Mouse (Mus musculus): Measurements from ENCODE around the gene Myo15. TPM values are rescaled to one million over a fixed set of nuclear protein-coding genes. Genes with fewer than 3 reads are reported as not detected.

Gene Myo15
- total and polyA plus RNA-seq, 2 experiments from 2014 or later, result not detected

DNA sequence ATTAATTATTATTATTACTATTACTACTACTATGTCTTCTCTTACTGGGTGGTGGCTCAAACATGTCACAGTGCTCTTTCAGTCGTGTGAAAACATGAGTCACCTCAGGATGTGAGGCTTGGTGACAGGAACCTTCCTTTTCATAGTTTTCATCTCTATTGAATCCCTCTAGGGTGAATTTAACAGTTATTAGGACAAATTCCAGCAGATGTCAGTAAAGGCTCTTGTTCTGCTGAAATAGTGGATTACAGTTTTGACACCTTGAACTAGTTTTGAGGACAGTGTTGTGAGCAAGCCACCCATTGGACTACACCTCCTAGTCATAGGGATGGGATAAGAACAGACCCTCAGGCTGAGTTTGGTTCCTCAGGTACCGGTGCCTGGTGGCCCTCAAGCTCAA, 26.6 kb downstream of the Myo15 start:
- Histone ChIP-seq H3K4me3 (ENCODE audit: low read depth, low read length) (no peak overlapping the region), H3K9me3 (replicated peaks; ENCODE audit: control insufficient read depth, low read length) (no peaks in the 10 kb centered on the region), H3K36me3 (replicated peaks; ENCODE audit: control insufficient read depth, insufficient read depth, low read length) (no peaks in the 10 kb centered on the region), H3K4me2 (ENCODE audit: low read depth, low read length) (no peak overlapping the region), H3K27me3 (ENCODE audit: control insufficient read depth, insufficient read depth, low read length) (0 out of 2 replicates have a peak, but pooled peaks cover 4% of the 10 kb centered on the region), H3K4me1 (ENCODE audit: control insufficient read depth, insufficient read depth) (no peaks in the 10 kb centered on the region), H3K9ac (replicated peaks; ENCODE audit: low read depth, low read length) (no peak overlapping the region), H3K27ac (ENCODE audit: low read depth) (no peak overlapping the region)
- DNase-seq (ENCODE audit: low spot score) (no peak), ATAC-seq (ENCODE audit: insufficient read depth, low read depth) (no peak)
- 52% methylated on average over 2 of the region's 2 CpGs for WGBS
- TF ChIP-seq EP300 (IDR thresholded peaks at IDR 0.05; ENCODE audit: low read depth) (no peak), CTCF (IDR thresholded peaks at IDR 0.05; ENCODE audit: low read depth) (no peak)

- ATAC-seq (ENCODE audit: insufficient read depth, low read depth) (no peak), DNase-seq (ENCODE audit: low spot score) (no peak)
- TF ChIP-seq CTCF (IDR thresholded peaks at IDR 0.05; ENCODE audit: low read depth) (no peak), EP300 (IDR thresholded peaks at IDR 0.05; ENCODE audit: low read depth) (no peak)
- Histone ChIP-seq H3K27ac (ENCODE audit: low read depth) (no peak overlapping the region), H3K9ac (replicated peaks; ENCODE audit: low read depth, low read length) (no peak overlapping the region), H3K4me2 (ENCODE audit: low read depth, low read length) (no peak overlapping the region), H3K9me3 (replicated peaks; ENCODE audit: control insufficient read depth, low read length) (no peaks in the 10 kb centered on the region), H3K27me3 (ENCODE audit: control insufficient read depth, insufficient read depth, low read length) (peaks cover 25% of the 10 kb centered on the region; the same call in 1 of the 2 replicates), H3K4me1 (ENCODE audit: control insufficient read depth, insufficient read depth) (peaks cover 6% of the 10 kb centered on the region; the same call in 1 of the 2 replicates), H3K4me3 (ENCODE audit: low read depth, low read length) (no peak overlapping the region), H3K36me3 (replicated peaks; ENCODE audit: control insufficient read depth, insufficient read depth, low read length) (no peaks in the 10 kb centered on the region)
- 83% methylated on average over 13 of the region's 13 CpGs for WGBS
Measured at GRCm38 (mm10) chr11:60507281-60507680, 38.1 kb downstream of the Myo15 start.

DNA sequence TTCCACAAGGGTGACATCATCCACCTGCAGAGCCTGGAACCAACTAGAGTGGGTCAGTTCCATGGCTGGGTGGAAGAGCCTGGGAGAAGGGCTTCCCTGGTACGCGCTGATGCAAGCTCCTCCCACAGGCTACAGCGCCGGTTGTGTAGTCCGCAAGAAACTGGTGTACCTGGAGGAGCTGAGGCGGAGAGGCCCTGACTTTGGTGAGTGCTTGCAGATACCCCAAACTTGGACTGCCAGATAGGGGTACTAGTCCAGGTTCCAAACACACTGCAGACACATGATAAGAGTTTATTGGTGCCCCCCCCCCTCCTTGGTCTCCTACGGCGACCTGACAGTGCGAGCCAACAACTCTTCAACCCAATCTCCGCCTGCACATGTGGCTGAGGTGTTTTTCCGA, 39.8 kb downstream of the Myo15 start:
- Histone ChIP-seq H3K4me2 (ENCODE audit: low read depth, low read length) (peak overlapping the region; percentile 78), H3K36me3 (replicated peaks; ENCODE audit: control insufficient read depth, insufficient read depth, low read length) (no peaks in the 10 kb centered on the region), H3K27me3 (ENCODE audit: control insufficient read depth, insufficient read depth, low read length) (peaks cover 25% of the 10 kb centered on the region; the same call in 1 of the 2 replicates), H3K27ac (ENCODE audit: low read depth) (no peak overlapping the region), H3K9me3 (replicated peaks; ENCODE audit: control insufficient read depth, low read length) (no peaks in the 10 kb centered on the region), H3K9ac (replicated peaks; ENCODE audit: low read depth, low read length) (peak overlapping the region; percentile 31; the same call in 1 of the 2 replicates), H3K4me3 (ENCODE audit: low read depth, low read length) (peak overlapping the region; percentile 43), H3K4me1 (ENCODE audit: control insufficient read depth, insufficient read depth) (peaks cover 6% of the 10 kb centered on the region; the same call in 1 of the 2 replicates)
- ATAC-seq (ENCODE audit: insufficient read depth, low read depth), result no peak
- TF ChIP-seq CTCF (IDR thresholded peaks at IDR 0.05; ENCODE audit: low read depth), result no peak
- TF ChIP-seq EP300 (IDR thresholded peaks at IDR 0.05; ENCODE audit: low read depth), result no peak
- no peak for DNase-seq (ENCODE audit: low spot score)
- 4% methylated on average over 11 of the region's 11 CpGs for WGBS

- 1% methylated on average over 25 of the region's 25 CpGs for WGBS
- peak overlapping the region; percentile 43 for H3K4me3 ChIP-seq (ENCODE audit: low read depth, low read length)
- ATAC-seq (ENCODE audit: insufficient read depth, low read depth), result no peak; the same call in 1 of the 2 replicates
Measured at GRCm38 (mm10) chr11:60509500-60509899, 40.4 kb downstream of the Myo15 start.

DNA sequence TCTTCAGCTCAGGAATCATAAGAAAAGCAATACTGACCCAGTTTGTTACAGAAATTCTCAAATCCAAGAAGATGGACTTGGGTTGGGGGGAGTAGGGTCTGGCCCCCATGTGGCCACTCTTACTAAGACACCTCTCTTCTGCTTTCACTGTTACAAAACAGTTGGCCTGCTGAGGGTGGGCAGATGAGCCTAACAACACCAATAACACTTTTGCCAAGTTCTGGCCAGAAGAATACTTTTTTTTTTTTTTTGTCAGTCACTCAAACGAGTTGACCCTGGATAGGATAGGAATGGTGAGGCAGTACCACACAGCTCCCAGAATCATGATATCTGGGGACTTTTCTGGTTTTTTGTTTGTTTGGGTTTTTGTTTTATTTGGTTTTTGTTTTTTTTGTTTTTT, 42.8 kb downstream of the Myo15 start:
- no peaks in the 10 kb centered on the region for H3K9me3 ChIP-seq (replicated peaks; ENCODE audit: control insufficient read depth, low read length)
- TF ChIP-seq CTCF (IDR thresholded peaks at IDR 0.05; ENCODE audit: low read depth), result no peak
- no peak for TF ChIP-seq EP300 (IDR thresholded peaks at IDR 0.05; ENCODE audit: low read depth)
- no peak for DNase-seq (ENCODE audit: low spot score)
- H3K27ac ChIP-seq (ENCODE audit: low read depth), result no peak overlapping the region
- ATAC-seq (ENCODE audit: insufficient read depth, low read depth), result no peak
- 73% methylated on average over 1 of the region's 1 CpGs for WGBS
- H3K9ac ChIP-seq (replicated peaks; ENCODE audit: low read depth, low read length), result no peak overlapping the region
- no peak overlapping the region for H3K4me2 ChIP-seq (ENCODE audit: low read depth, low read length)
- H3K4me1 ChIP-seq (ENCODE audit: control insufficient read depth, insufficient read depth), result peaks cover 6% of the 10 kb centered on the region; the same call in 1 of the 2 replicates
- H3K36me3 ChIP-seq (replicated peaks; ENCODE audit: control insufficient read depth, insufficient read depth, low read length), result no peaks in the 10 kb centered on the region
- peaks cover 25% of the 10 kb centered on the region; the same call in 1 of the 2 replicates for H3K27me3 ChIP-seq (ENCODE audit: control insufficient read depth, insufficient read depth, low read length)
- H3K4me3 ChIP-seq (ENCODE audit: low read depth, low read length), result no peak overlapping the region

More at GRCm38 (mm10) chr11:60509500-60509899, 40.4 kb downstream of the Myo15 start:
- Histone ChIP-seq H3K9ac (replicated peaks; ENCODE audit: low read depth, low read length) (peak overlapping the region; percentile 31; the same call in 1 of the 2 replicates), H3K4me1 (ENCODE audit: control insufficient read depth, insufficient read depth) (peaks cover 6% of the 10 kb centered on the region; the same call in 1 of the 2 replicates), H3K9me3 (replicated peaks; ENCODE audit: control insufficient read depth, low read length) (no peaks in the 10 kb centered on the region), H3K4me2 (ENCODE audit: low read depth, low read length) (peak overlapping the region; percentile 78), H3K27ac (ENCODE audit: low read depth) (no peak overlapping the region), H3K27me3 (ENCODE audit: control insufficient read depth, insufficient read depth, low read length) (peaks cover 25% of the 10 kb centered on the region; the same call in 1 of the 2 replicates), H3K36me3 (replicated peaks; ENCODE audit: control insufficient read depth, insufficient read depth, low read length) (no peaks in the 10 kb centered on the region)
- no peak for DNase-seq (ENCODE audit: low spot score)
- TF ChIP-seq EP300 (IDR thresholded peaks at IDR 0.05; ENCODE audit: low read depth) (no peak), CTCF (IDR thresholded peaks at IDR 0.05; ENCODE audit: low read depth) (no peak)

GRCm38 (mm10) chr11:60512520-60512919, 43.4 kb downstream of the Myo15 start:
- Histone ChIP-seq H3K4me2 (ENCODE audit: low read depth, low read length) (no peak overlapping the region), H3K9me3 (replicated peaks; ENCODE audit: control insufficient read depth, low read length) (no peaks in the 10 kb centered on the region), H3K4me1 (ENCODE audit: control insufficient read depth, insufficient read depth) (peaks cover 6% of the 10 kb centered on the region; the same call in 1 of the 2 replicates), H3K9ac (replicated peaks; ENCODE audit: low read depth, low read length) (no peak overlapping the region), H3K27me3 (ENCODE audit: control insufficient read depth, insufficient read depth, low read length) (peaks cover 25% of the 10 kb centered on the region; the same call in 1 of the 2 replicates), H3K4me3 (ENCODE audit: low read depth, low read length) (no peak overlapping the region), H3K36me3 (replicated peaks; ENCODE audit: control insufficient read depth, insufficient read depth, low read length) (no peaks in the 10 kb centered on the region), H3K27ac (ENCODE audit: low read depth) (no peak overlapping the region)
- no peak for DNase-seq (ENCODE audit: low spot score)
- WGBS, result 83% methylated on average over 2 of the region's 2 CpGs
- no peak for TF ChIP-seq EP300 (IDR thresholded peaks at IDR 0.05; ENCODE audit: low read depth)
- TF ChIP-seq CTCF (IDR thresholded peaks at IDR 0.05; ENCODE audit: low read depth), result 0 out of 2 replicates have a peak, but pooled peaks have one; percentile 10
- ATAC-seq (ENCODE audit: insufficient read depth, low read depth), result no peak

Measured in heart, postnatal 0 days (tissue).